Mouse (Mus musculus) lung, postnatal 0 days (tissue): ENCODE measurements at regions not wholly inside any gene's neighbourhood (a gene's known extent, or its start where the extent isn't known, plus 50 kb on each side); places are given as distances from the start of the nearest gene placed in this dataset.

Experiments used
- CTCF ChIP-seq: IDR thresholded peaks from 2 replicates; pipeline ENCODE4 v1.5.1; 2016; ENCODE audit warnings: antibody characterized with exemption, mild to moderate bottlenecking
- EP300 ChIP-seq: IDR thresholded peaks from 2 replicates; pipeline ENCODE4 v1.6.1; 2016; ENCODE audit warnings: antibody characterized with exemption, mild to moderate bottlenecking, control low read depth

- TF ChIP-seq CTCF, result no peak
- TF ChIP-seq EP300, result no peak
These were observed 158.3 kb upstream of the Ercc4 start for GRCm38 (mm10) chr16:12951176-12951575.
